Mouse (Mus musculus) myocyte (in vitro differentiated cells): Measurements from ENCODE around the gene Get4.

Source experiments
- MAX ChIP-seq: IDR thresholded peaks from one replicate; pipeline ENCODE4 v1.6.1; 2011; ENCODE audit warnings: low read depth, mild to moderate bottlenecking, control low read depth
- POLR2A ChIP-seq: IDR thresholded peaks from one replicate; pipeline ENCODE4 v1.6.1; 2011; ENCODE audit warnings: low read depth, mild to moderate bottlenecking, control low read depth, moderate library complexity; ENCODE audit not compliant: insufficient read length
- TCF12 ChIP-seq: IDR thresholded peaks from one replicate; pipeline ENCODE4 v1.6.1; 2011; ENCODE audit warnings: mild to moderate bottlenecking, control low read depth; ENCODE audit not compliant: poor library complexity, insufficient read depth, severe bottlenecking
- USF1 ChIP-seq: IDR thresholded peaks from one replicate; pipeline ENCODE4 v1.6.1; 2011; ENCODE audit warnings: low read depth, mild to moderate bottlenecking, control low read depth, moderate library complexity

- no peak for TF ChIP-seq MAX
- no peak for TF ChIP-seq TCF12
- no peak for TF ChIP-seq USF1
- no peak for TF ChIP-seq POLR2A
Measured at GRCm38 (mm10) chr5:139294089-139294488, 42.0 kb downstream of the Get4 start.
